Mouse (Mus musculus): Measurements from ENCODE around the gene Fyco1. TPM values are rescaled to one million over a fixed set of nuclear protein-coding genes. Genes with fewer than 3 reads are reported as not detected.

The Fyco1 gene
- total RNA-seq (2015; ENCODE audit: low replicate concordance) = 21.3 and 21.4 TPM in 2 replicates
- total RNA-seq (2017; ENCODE audit: low replicate concordance) = 12.6 and 16.3 TPM in 2 replicates

GRCm38 (mm10) chr9:123851713-123852448, at the start of gene Fyco1:
Gene Fyco1 (minus strand): TSS chr9:123851899.
- peak; percentile 92 for ATAC-seq (replicated peaks; ENCODE audit: low FRiP score, poor library complexity, severe bottlenecking)

GRCm38 (mm10) chr9:123872049-123872448, 20.4 kb upstream of the Fyco1 start:
- no peak for ATAC-seq (replicated peaks; ENCODE audit: low FRiP score, poor library complexity, severe bottlenecking)

- no peak for ATAC-seq (replicated peaks; ENCODE audit: low FRiP score, poor library complexity, severe bottlenecking)
Measured at GRCm38 (mm10) chr9:123869167-123869784, 17.6 kb upstream of the Fyco1 start.

- no peak for ATAC-seq (replicated peaks; ENCODE audit: low FRiP score, poor library complexity, severe bottlenecking)
Measured at GRCm38 (mm10) chr9:123863641-123864040, 11.9 kb upstream of the Fyco1 start.

GRCm38 (mm10) chr9:123862895-123863616, 11.4 kb upstream of the Fyco1 start:
- ATAC-seq (replicated peaks; ENCODE audit: low FRiP score, poor library complexity, severe bottlenecking) = no peak

GRCm38 (mm10) chr9:123861929-123862328, 10.2 kb upstream of the Fyco1 start, which contains the start of gene Xcr1:
Gene Xcr1 (minus strand): TSS chr9:123862029.
- no peak for ATAC-seq (replicated peaks; ENCODE audit: low FRiP score, poor library complexity, severe bottlenecking)

- no peak for ATAC-seq (replicated peaks; ENCODE audit: low FRiP score, poor library complexity, severe bottlenecking)
Measured at GRCm38 (mm10) chr9:123856836-123857235, 5.1 kb upstream of the Fyco1 start.

- ATAC-seq (replicated peaks; ENCODE audit: low FRiP score, poor library complexity, severe bottlenecking) = no peak
Measured at GRCm38 (mm10) chr9:123852449-123853390, 1.0 kb upstream of the Fyco1 start.

- ATAC-seq (replicated peaks; ENCODE audit: low FRiP score, poor library complexity, severe bottlenecking) = peak; percentile 62
Measured at GRCm38 (mm10) chr9:123851062-123851712, 512 bp downstream of the Fyco1 start.

- ATAC-seq (replicated peaks; ENCODE audit: low FRiP score, poor library complexity, severe bottlenecking) = peak; percentile 0; the same call in 1 of the 2 replicates
Measured at GRCm38 (mm10) chr9:123850705-123851061, 1.0 kb downstream of the Fyco1 start.

- ATAC-seq (replicated peaks; ENCODE audit: low FRiP score, poor library complexity, severe bottlenecking) = no peak
Measured at GRCm38 (mm10) chr9:123849976-123850695, 1.6 kb downstream of the Fyco1 start.

GRCm38 (mm10) chr9:123846490-123846889, 5.2 kb downstream of the Fyco1 start:
- 0 out of 2 replicates have a peak, but pooled peaks have one; percentile 23 for ATAC-seq (replicated peaks; ENCODE audit: low FRiP score, poor library complexity, severe bottlenecking)

GRCm38 (mm10) chr9:123845120-123845519, 6.6 kb downstream of the Fyco1 start:
- peak; percentile 67 for ATAC-seq (replicated peaks; ENCODE audit: low FRiP score, poor library complexity, severe bottlenecking)

- ATAC-seq (replicated peaks; ENCODE audit: low FRiP score, poor library complexity, severe bottlenecking) = no peak
Measured at GRCm38 (mm10) chr9:123844468-123844867, 7.2 kb downstream of the Fyco1 start.

- ATAC-seq (replicated peaks; ENCODE audit: low FRiP score, poor library complexity, severe bottlenecking) = no peak
Measured at GRCm38 (mm10) chr9:123840243-123840642, 11.5 kb downstream of the Fyco1 start.

- no peak for ATAC-seq (replicated peaks; ENCODE audit: low FRiP score, poor library complexity, severe bottlenecking)
Measured at GRCm38 (mm10) chr9:123835851-123836250, 15.8 kb downstream of the Fyco1 start.

GRCm38 (mm10) chr9:123828916-123829315, 22.8 kb downstream of the Fyco1 start:
- ATAC-seq (replicated peaks; ENCODE audit: low FRiP score, poor library complexity, severe bottlenecking) = no peak

- no peak for ATAC-seq (replicated peaks; ENCODE audit: low FRiP score, poor library complexity, severe bottlenecking)
Measured at GRCm38 (mm10) chr9:123826631-123827030, 25.1 kb downstream of the Fyco1 start.
